Mouse (Mus musculus) forebrain, embryonic 13.5 days (tissue): ENCODE data around the gene Hdac7. TPM values are rescaled to one million over a fixed set of nuclear protein-coding genes. Genes with fewer than 3 reads are reported as not detected.

Source experiments
- ATAC-seq: fragments of 200-750 bp; cut with Nextera tagmentation; 2 replicates; pipeline ENCODE4 v1.8.0; 2017
- H3K27ac ChIP-seq: fragments of 300-500 bp; sonication (generic); 2 replicates; pipeline ENCODE4 v1.5.1; 2015; ENCODE audit warnings: inconsistent platforms, mild to moderate bottlenecking, moderate library complexity
- H3K27me3 ChIP-seq: fragments of 300-500 bp; sonication (generic); 2 replicates; pipeline ENCODE4 v1.6.1; 2015; ENCODE audit warnings: mild to moderate bottlenecking, inconsistent platforms
- H3K36me3 ChIP-seq: fragments of 300-500 bp; sonication (generic); 2 replicates; pipeline ENCODE4 v1.6.1; 2015; ENCODE audit warnings: mild to moderate bottlenecking, inconsistent platforms; ENCODE audit not compliant: poor library complexity, severe bottlenecking
- H3K4me1 ChIP-seq: fragments of 300-500 bp; sonication (generic); 2 replicates; pipeline ENCODE4 v1.6.1; 2015; ENCODE audit warnings: inconsistent platforms
- H3K4me2 ChIP-seq: fragments of 300-500 bp; sonication (generic); 2 replicates; pipeline ENCODE4 v1.6.1; 2015; ENCODE audit warnings: inconsistent platforms, mild to moderate bottlenecking, moderate library complexity
- H3K4me3 ChIP-seq: fragments of 300-500 bp; sonication (generic); 2 replicates; pipeline ENCODE4 v1.5.1; 2015; ENCODE audit warnings: mild to moderate bottlenecking, inconsistent platforms
- H3K9ac ChIP-seq: fragments of 300-500 bp; sonication (generic); 2 replicates; pipeline ENCODE4 v1.6.1; 2015; ENCODE audit warnings: mild to moderate bottlenecking, inconsistent platforms
- H3K9me3 ChIP-seq: fragments of 300-500 bp; sonication (generic); replicated peaks from 2 replicates; pipeline ENCODE4 v1.6.1; 2016; ENCODE audit warnings: inconsistent platforms
- WGBS: fragments of 180-500 bp; shearing (Covaris S2); methylation state at CpG from one replicate; pipeline ENCODE4 v1.1.7; 2015; 5-methylcytosine and 5-hydroxymethylcytosine counted together
- polyA plus RNA-seq: library from polyadenylated mRNA; unstranded; fragments of >200 nt; fragmentation: Nextera tagmentation; extraction: Ambion mirVana; gene quantifications from 2 replicates; pipeline ENCODE4 v1.2.1, GENCODE M21; 2015

Gene Hdac7
- polyA plus RNA-seq, 1 experiment from 2014 or later, result 20.3 TPM

DNA sequence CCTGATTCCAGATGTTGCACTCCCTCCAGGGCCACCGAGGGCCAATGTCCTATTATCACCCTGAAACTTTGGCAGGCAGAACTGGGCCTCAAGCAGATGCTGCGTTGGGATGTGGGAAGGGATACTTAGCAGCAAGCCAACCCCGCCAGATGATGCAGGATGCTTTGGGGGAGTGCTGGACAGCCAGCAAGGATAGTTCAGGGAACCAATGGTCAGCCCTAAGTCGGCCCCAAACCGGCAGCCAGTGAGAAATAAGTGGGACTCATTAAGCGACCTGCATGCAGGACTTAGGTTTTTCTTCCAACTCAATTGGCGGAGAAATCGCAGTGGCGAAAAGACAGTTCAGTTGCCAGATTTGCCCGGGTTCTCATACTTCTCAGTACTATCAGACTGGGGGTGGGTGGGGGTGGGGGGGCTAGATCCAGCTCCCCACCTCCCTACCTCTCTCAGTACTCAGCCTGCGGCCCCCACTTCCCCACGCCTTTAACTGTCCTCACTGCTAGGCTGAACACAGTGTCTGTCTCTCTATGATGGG, 14.0 kb downstream of the Hdac7 start:
- Histone ChIP-seq H3K9ac (peak overlapping the region; percentile 98), H3K4me2 (peak overlapping the region; percentile 77), H3K4me1 (peaks cover 53% of the 10 kb centered on the region), H3K27ac (peak overlapping the region; percentile 93), H3K27me3 (peaks cover 14% of the 10 kb centered on the region), H3K36me3 (0 out of 2 replicates have a peak, but pooled peaks cover 5% of the 10 kb centered on the region), H3K9me3 (no peaks in the 10 kb centered on the region), H3K4me3 (peak overlapping the region; percentile 83)
- no peak for ATAC-seq
- 13% methylated on average over 12 of the region's 12 CpGs for WGBS

DNA sequence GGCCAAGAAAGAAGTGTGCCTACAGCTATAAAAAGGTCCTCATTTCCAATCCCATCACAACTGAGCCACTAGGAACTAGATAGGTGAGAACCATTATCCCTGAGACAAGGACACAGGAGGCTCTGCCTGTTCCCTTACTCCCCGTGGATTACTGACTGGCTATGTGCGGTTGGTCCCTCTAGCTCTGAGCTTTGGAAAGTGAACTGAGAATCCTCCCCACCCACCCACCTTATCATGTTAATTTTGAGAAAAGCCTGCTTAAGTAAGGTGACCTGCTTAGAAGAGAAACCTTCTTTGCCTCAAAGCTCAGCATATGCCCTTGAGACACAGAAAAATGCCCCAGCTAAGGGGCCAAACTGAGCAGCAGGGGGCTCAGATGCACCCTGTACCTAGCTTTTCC, 14.9 kb downstream of the Hdac7 start:
- 0 out of 2 replicates have a peak, but pooled peaks cover 5% of the 10 kb centered on the region for H3K36me3 ChIP-seq
- H3K27me3 ChIP-seq, result peaks cover 14% of the 10 kb centered on the region
- WGBS, result 61% methylated on average over 2 of the region's 2 CpGs
- peak overlapping the region; percentile 77 for H3K4me2 ChIP-seq
- peaks cover 61% of the 10 kb centered on the region for H3K4me1 ChIP-seq
- no peak overlapping the region for H3K27ac ChIP-seq
- no peaks in the 10 kb centered on the region for H3K9me3 ChIP-seq
- 0 out of 2 replicates have a peak overlapping the region, but pooled peaks have one; percentile 83 for H3K4me3 ChIP-seq
- ATAC-seq, result no peak
- H3K9ac ChIP-seq, result 0 out of 2 replicates have a peak overlapping the region, but pooled peaks have one; percentile 98

DNA sequence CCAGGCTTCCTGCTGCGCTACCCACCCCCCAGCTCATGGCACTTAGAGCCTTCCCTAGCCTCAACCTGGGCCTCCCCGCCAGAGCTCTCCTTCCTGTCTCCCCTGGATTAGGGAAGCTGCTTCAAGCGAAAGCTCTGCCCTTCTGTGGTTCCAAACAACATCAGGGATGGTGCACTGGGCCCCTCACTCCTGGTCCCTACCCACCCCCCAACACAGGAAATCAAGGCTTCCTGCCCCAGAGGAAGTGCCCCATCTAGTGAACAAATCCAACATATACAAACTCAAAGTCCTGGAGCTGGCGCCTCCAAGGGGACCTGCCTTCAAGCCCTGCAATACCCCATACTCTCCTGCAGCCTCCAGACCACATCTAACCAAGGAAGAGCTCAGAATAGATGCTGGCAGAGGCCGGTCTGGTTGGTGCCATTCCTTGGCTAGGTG, 15.4 kb downstream of the Hdac7 start:
- peak overlapping the region; percentile 34 for H3K9ac ChIP-seq
- no peak for ATAC-seq
- H3K27ac ChIP-seq, result no peak overlapping the region; the same call in 1 of the 2 replicates
- H3K36me3 ChIP-seq, result 0 out of 2 replicates have a peak, but pooled peaks cover 5% of the 10 kb centered on the region
- no peaks in the 10 kb centered on the region for H3K9me3 ChIP-seq
- peaks cover 67% of the 10 kb centered on the region for H3K4me1 ChIP-seq
- 64% methylated on average over 5 of the region's 5 CpGs for WGBS
- H3K4me2 ChIP-seq, result peak overlapping the region; percentile 77
- no peak overlapping the region for H3K4me3 ChIP-seq
- H3K27me3 ChIP-seq, result peaks cover 14% of the 10 kb centered on the region

DNA sequence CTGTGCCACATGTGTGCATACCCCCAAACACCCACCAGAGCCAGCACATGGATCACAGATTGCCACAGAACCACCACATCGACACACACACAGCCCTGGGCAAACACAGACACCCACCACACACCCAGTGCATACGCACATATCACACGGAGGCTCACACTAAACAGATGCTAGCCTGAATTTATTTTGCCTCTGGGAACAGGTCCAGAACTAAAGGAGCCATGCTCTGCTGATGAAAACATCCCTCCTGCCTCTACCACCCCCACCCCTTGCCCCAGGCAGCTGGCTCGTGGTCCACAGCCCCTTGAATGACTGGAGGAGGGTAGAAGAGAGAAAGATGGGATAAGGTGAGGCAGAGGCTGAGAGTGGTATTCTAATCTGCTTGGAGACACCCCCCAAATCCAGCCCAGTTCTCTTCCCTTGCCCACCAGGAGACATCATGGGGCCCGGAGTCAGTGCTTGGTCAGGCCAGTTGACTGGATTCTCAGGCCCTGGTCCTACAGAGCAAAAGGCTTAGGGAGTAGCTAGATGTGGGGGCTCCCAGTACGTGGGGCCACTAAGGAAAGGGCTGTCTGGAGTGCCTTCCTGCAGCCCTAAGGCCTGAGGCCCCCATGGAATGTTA, 16.0 kb downstream of the Hdac7 start:
- no peak overlapping the region; the same call in 1 of the 2 replicates for H3K27ac ChIP-seq
- 0 out of 2 replicates have a peak, but pooled peaks cover 5% of the 10 kb centered on the region for H3K36me3 ChIP-seq
- H3K9ac ChIP-seq, result peak overlapping the region; percentile 34; the same call in 1 of the 2 replicates
- H3K9me3 ChIP-seq, result no peaks in the 10 kb centered on the region
- H3K27me3 ChIP-seq, result peaks cover 11% of the 10 kb centered on the region
- no peak for ATAC-seq
- 50% methylated on average over 6 of the region's 6 CpGs for WGBS
- H3K4me1 ChIP-seq, result peaks cover 72% of the 10 kb centered on the region
- peak overlapping the region; percentile 77; the same call in 1 of the 2 replicates for H3K4me2 ChIP-seq
- H3K4me3 ChIP-seq, result no peak overlapping the region

DNA sequence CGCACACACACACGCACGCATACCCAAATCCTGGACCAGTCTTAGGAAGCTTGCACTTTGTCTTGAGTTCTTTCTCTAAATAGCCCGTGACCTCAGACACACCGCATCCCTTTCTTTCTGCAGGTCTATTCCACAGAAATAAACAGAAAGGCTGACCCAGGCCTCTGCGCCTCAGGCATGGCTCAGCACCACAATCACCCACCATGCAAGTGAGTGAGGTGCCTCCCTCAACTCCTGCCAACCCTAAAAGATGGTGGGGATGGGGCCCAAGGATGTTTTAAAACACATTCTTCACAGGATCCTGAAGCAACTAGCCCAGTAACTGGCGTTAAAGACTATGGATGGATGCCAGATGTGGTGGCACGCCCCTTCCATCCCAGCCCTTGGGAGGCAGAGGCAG, 16.9 kb downstream of the Hdac7 start:
- Histone ChIP-seq H3K9me3 (no peaks in the 10 kb centered on the region), H3K27me3 (peaks cover 5% of the 10 kb centered on the region; the same call in 1 of the 2 replicates), H3K4me1 (peaks cover 73% of the 10 kb centered on the region), H3K36me3 (0 out of 2 replicates have a peak, but pooled peaks cover 5% of the 10 kb centered on the region), H3K27ac (no peak overlapping the region), H3K4me2 (no peak overlapping the region), H3K9ac (no peak overlapping the region), H3K4me3 (no peak overlapping the region)
- ATAC-seq, result no peak
- 88% methylated on average over 8 of the region's 8 CpGs for WGBS

DNA sequence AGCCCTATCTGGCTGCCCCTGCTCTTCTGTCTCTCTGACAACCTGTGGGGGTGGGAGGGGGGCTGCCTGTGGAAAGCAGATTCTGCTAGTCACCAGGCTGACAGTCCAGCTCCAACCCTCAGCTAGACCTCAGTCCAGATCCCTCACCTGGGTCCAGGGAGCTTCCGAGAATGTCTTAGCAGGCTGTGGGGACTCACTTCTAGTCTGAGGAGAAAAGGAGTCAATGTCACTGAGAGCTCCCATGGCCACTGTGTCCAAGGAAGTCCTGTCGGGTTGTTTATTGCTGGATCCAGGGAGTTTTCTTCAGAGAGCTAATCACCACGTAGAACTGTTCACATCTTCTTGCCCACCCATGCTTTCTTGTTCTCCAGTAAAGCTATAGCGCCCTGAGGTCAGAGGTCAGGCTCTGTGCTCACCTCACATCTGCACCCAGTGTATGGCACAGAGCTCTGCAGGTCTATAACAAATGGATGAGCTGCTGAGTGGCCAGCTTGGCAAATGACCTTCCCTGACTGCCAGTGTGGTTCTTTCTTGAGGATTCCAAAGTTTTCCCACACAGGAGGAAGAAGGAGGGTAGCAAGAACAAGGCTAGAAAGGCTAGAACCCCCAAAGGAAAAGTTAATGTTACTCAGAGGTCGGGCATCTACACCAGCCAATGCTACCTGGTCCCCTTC, 17.6 kb downstream of the Hdac7 start:
- Histone ChIP-seq H3K9me3 (no peaks in the 10 kb centered on the region), H3K36me3 (0 out of 2 replicates have a peak, but pooled peaks cover 5% of the 10 kb centered on the region), H3K27ac (no peak overlapping the region), H3K4me3 (no peak overlapping the region), H3K4me2 (no peak overlapping the region), H3K27me3 (0 out of 2 replicates have a peak, but pooled peaks cover 3% of the 10 kb centered on the region), H3K4me1 (peaks cover 75% of the 10 kb centered on the region), H3K9ac (0 out of 2 replicates have a peak overlapping the region, but pooled peaks have one; percentile 48)
- no peak for ATAC-seq
- WGBS, result 72% methylated on average over 5 of the region's 5 CpGs

DNA sequence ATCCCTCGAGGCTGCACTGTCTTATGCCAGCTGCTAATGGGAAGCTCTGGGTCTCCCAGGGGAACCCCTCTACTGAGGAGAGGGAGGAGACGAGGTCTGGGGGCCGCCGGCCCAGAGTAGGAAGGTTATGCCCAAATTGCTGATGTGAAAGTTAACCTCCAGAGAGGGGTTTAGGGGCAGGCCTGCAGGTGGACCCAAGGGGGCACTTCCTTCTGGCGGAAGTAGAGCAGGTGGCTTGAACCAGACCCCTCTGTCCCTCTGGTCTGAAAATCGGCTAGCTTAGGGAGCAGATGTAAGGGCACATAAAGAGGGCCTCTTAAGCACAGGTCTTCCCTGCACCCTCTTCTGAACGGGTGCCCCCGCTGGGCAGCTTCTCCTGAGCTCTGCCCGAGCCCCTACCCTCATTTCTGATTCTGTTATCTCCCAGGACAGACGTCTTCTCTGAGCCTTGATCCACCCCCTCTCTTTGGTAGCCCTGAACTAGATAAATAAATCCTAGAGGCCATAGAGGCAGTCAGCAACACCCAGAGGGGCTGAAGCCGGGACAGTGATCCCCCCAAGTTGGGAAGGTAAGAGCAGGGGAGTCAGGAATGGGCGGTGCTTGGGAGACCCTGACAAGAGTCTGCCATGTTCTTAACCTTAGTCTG, 18.2 kb downstream of the Hdac7 start:
- H3K9ac ChIP-seq, result peak overlapping the region; percentile 48
- no peaks in the 10 kb centered on the region for H3K9me3 ChIP-seq
- ATAC-seq, result no peak
- 56% methylated on average over 12 of the region's 12 CpGs for WGBS
- H3K36me3 ChIP-seq, result 0 out of 2 replicates have a peak, but pooled peaks cover 5% of the 10 kb centered on the region
- 0 out of 2 replicates have a peak, but pooled peaks cover 3% of the 10 kb centered on the region for H3K27me3 ChIP-seq
- peak overlapping the region; percentile 50 for H3K4me2 ChIP-seq
- no peak overlapping the region for H3K4me3 ChIP-seq
- H3K27ac ChIP-seq, result no peak overlapping the region
- H3K4me1 ChIP-seq, result peaks cover 81% of the 10 kb centered on the region

DNA sequence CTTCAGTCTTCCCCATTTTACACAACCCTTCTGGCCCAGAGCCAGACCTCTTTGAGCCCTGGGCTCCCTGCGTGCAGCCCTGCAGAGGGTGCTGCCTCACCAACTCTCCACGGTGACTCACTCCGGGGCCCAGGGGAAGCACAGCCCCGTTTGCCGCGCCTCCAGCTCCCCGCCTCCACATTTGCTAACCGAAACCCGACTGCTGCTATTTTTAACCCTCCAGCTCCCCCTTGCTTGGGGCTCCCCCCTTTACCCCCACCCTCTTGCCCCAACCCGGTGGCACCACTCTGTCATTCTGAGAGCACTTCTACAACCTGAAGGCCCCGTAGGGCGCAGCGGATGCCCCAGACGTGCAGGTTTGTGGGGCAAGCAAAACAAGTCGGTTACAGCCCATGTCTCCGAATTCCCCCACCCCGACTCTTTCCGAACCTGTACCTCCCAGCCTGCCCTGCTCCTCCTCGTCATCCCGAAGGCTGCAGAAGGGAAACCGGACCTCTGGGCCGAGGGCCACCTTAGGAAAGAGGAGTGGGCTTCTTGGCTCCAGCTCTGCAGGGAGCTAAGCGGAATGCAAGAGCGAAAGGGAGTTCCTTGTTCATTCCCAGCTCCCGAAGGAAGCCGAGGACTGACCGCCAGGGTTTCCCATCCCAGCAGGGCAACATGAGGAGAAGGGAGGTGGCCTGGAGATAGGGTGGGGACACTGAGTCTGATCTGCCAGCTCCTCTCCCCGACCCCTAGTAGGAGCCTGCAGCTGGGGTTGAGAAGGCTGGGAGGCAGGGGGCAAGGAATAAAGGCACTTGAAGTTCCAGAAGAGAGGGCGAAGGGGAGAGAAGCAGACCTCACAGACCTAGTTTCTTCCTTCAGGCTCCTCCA, 19.0 kb downstream of the Hdac7 start:
- no peak overlapping the region for H3K27ac ChIP-seq
- 0 out of 2 replicates have a peak, but pooled peaks cover 3% of the 10 kb centered on the region for H3K27me3 ChIP-seq
- no peaks in the 10 kb centered on the region for H3K9me3 ChIP-seq
- ATAC-seq, result no peak; the same call in 1 of the 2 replicates
- H3K9ac ChIP-seq, result peak overlapping the region; percentile 48
- peaks cover 76% of the 10 kb centered on the region for H3K4me1 ChIP-seq
- H3K4me2 ChIP-seq, result peak overlapping the region; percentile 50
- peak overlapping the region; percentile 16 for H3K4me3 ChIP-seq
- 13% methylated on average over 29 of the region's 29 CpGs for WGBS
- peaks cover 9% of the 10 kb centered on the region; the same call in 1 of the 2 replicates for H3K36me3 ChIP-seq

DNA sequence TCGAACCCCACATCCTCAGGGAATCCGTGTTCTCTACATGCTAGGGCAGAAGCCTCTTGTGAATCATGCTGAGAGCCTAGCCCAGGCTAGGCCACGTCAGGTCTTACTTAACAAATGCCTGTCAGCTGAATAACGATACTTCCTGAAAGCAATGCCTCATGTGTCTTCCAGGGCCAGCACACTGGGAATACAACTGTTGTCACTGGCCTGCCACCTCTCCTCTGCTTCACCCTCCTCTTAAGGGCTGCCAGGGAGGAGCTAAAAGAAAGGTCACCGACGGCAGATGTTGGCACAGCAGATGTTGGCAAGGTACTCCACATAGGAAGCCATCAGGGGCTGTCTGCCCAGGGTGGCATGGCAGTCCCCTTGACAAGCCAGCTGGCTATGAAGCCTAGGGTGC, 20.3 kb downstream of the Hdac7 start:
- Histone ChIP-seq H3K4me2 (no peak overlapping the region), H3K4me1 (peaks cover 64% of the 10 kb centered on the region), H3K27ac (peak overlapping the region; percentile 11; the same call in 1 of the 2 replicates), H3K9me3 (no peaks in the 10 kb centered on the region), H3K27me3 (0 out of 2 replicates have a peak, but pooled peaks cover 3% of the 10 kb centered on the region), H3K9ac (no peak overlapping the region), H3K36me3 (peaks cover 9% of the 10 kb centered on the region; the same call in 1 of the 2 replicates), H3K4me3 (no peak overlapping the region)
- ATAC-seq, result no peak
- 80% methylated on average over 6 of the region's 6 CpGs for WGBS

DNA sequence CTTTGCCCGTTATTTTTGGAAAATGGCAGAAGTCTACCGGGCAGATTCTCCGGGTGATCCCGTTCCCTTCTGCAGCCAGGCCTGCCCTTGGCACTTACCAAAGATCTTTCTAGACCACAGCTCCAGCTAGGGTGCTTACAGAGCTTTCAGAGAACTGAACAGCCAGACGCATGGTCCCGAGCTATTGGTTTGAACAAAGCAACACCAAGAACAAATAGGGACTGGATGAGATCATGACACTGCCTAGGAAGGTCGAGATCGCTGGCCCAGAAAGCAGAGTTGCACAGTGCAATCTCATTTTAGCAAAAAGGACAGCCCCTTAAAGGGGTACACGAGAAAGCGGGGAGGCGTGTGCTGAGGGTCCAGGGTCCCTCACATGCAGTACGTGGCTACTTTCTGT, 20.8 kb downstream of the Hdac7 start:
- no peak overlapping the region for H3K4me3 ChIP-seq
- H3K36me3 ChIP-seq, result peaks cover 9% of the 10 kb centered on the region; the same call in 1 of the 2 replicates
- H3K4me2 ChIP-seq, result no peak overlapping the region
- H3K9ac ChIP-seq, result peak overlapping the region; percentile 40; the same call in 1 of the 2 replicates
- H3K27me3 ChIP-seq, result 0 out of 2 replicates have a peak, but pooled peaks cover 3% of the 10 kb centered on the region
- WGBS, result 64% methylated on average over 12 of the region's 12 CpGs
- ATAC-seq, result no peak
- H3K4me1 ChIP-seq, result peaks cover 58% of the 10 kb centered on the region
- H3K27ac ChIP-seq, result no peak overlapping the region
- no peaks in the 10 kb centered on the region for H3K9me3 ChIP-seq
